Mouse (Mus musculus) neutrophil, adult 59 days (primary cell): Measurements from ENCODE around the gene Rbp3. TPM values are rescaled to one million over a fixed set of nuclear protein-coding genes. Genes with fewer than 3 reads are reported as not detected.

Experiments
- total RNA-seq, 2 experiments: library from RNA; stranded (reverse); gene quantifications; 1 replicate in 1 of 2; 2 replicates in 1 of 2; pipeline ENCODE4 v1.2.4; 2023

Rbp3 gene
- not detected for total RNA-seq

GRCm38 (mm10) chr14:33953761-33954160 is at the start of gene Rbp3:
Gene Rbp3 (plus strand): TSS chr14:33954003.

GRCm38 (mm10) chr14:33923168-33924070 is 30.4 kb upstream of the Rbp3 start, which contains the start of gene Gdf10:
Gene Gdf10 (plus strand): TSS chr14:33923587.

GRCm38 (mm10) chr14:33940739-33941138 is 13.1 kb upstream of the Rbp3 start, which contains the start of gene Gdf2:
Gene Gdf2 (plus strand): TSS chr14:33941039.

GRCm38 (mm10) chr14:33978604-33979059 is 24.8 kb downstream of the Rbp3 start, which contains the start of gene Zfp488:
Gene Zfp488 (minus strand): TSS chr14:33978764.

Other genes starting within 250 kb of the Rbp3 start
- gene Gdf10, start 30.4 kb upstream of the Rbp3 start, total RNA-seq, result not detected
- not detected for gene Gdf2, start 13.0 kb upstream of the Rbp3 start, total RNA-seq
- under 1 TPM in 1 of 2 experiments, not detected in 1; 0.18 TPM for gene Zfp488, start 24.8 kb downstream of the Rbp3 start, total RNA-seq
- gene Gm30083, start 61.2 kb downstream of the Rbp3 start, total RNA-seq, result not detected
- not detected for gene Gm5460, start 62.8 kb downstream of the Rbp3 start, total RNA-seq
- gene Antxrl, start 98.7 kb downstream of the Rbp3 start, total RNA-seq, result not detected
- not detected for gene Anxa8, start 132.0 kb downstream of the Rbp3 start, total RNA-seq
- gene A630023A22Rik, start 148.8 kb downstream of the Rbp3 start, total RNA-seq, result not detected
- not detected for gene Npy4r, start 198.5 kb downstream of the Rbp3 start, total RNA-seq
- gene Gprin2, start 247.7 kb downstream of the Rbp3 start, total RNA-seq, result not detected